Mouse (Mus musculus): Measurements from ENCODE around the gene 1700067K01Rik. TPM values are rescaled to one million over a fixed set of nuclear protein-coding genes. Genes with fewer than 3 reads are reported as not detected.

Gene 1700067K01Rik
- total RNA-seq, 2 experiments from 2014 or later, result 0.48 to 0.60 TPM

GRCm38 (mm10) chr8:84011705-84012498 is 10.6 kb downstream of the 1700067K01Rik start, which contains the start of gene 2210011C24Rik:
Gene 2210011C24Rik, minus strand, starts transcription at chr8:84012171.
- peak; percentile 38 for DNase-seq

- DNase-seq, result peak; percentile 26
Observed at GRCm38 (mm10) chr8:84012499-84013165, 11.3 kb downstream of the 1700067K01Rik start.

- no peak for DNase-seq
Observed at GRCm38 (mm10) chr8:84015833-84016232, 14.5 kb downstream of the 1700067K01Rik start.

GRCm38 (mm10) chr8:84019738-84020137 is 18.4 kb downstream of the 1700067K01Rik start:
- no peak for DNase-seq

- peak; percentile 32 for DNase-seq
Observed at GRCm38 (mm10) chr8:84021096-84021495, 19.8 kb downstream of the 1700067K01Rik start, which contains the start of gene Palm3. Gene Palm3, plus strand, starts transcription at chr8:84021471.

DNA sequence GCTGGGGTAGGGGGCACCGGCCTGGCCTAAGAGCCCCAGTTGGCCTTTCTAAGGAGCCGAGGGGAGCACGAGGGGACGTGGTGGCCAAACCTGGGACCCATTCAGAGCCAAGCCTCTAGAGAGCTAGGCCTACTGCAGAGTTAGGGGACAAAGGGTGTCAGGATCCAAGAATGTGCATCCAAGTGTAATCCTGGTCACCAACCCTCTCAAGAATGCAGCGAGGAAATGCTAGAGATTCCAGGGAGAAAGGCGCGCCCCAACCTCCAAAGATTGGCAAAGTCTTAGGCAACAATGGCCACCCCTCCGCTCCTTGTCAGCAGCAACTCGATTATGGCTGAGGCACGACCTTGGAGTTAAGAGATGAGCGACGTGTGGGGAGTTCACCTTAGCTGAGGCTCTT is 20.3 kb downstream of the 1700067K01Rik start:
- no peak for DNase-seq

DNA sequence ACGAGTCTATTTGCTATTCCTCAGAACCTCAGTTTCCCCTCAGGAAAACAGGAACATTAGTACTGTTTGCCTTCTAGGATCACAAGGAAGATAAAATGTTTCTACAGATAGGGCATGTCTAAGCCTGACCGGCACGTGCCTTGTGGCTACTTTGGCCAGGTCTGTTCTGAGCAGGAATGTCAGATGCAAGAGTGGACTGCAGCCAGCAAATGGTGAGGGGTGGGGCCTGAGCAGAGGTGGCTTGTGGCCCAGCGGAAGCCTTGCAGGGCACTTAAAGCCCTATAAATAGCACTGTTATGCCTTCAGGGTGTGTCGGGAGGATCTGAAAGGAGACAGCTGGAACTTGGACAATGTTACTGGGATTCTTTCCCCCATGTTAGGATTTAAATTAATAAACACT is 21.8 kb downstream of the 1700067K01Rik start:
- DNase-seq, result peak; percentile 55

DNA sequence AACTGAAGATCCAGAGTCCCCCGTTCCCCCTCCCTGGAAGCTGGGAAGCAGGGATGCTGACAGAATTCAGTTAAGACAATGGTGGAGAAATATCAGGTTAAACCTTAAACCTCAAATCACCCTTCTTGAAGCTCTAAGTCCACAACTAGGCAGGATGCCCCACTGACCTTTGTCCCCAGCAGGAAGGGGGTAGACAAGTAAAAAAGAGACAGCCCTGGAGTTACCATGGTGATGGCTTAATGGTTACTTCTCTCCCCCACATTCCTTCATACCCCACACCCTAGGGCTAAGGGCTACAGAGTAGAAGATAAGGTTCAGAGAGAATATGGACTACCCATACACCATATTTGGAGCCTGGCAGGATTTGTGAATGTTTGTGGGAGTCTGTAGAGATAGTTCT is 22.3 kb downstream of the 1700067K01Rik start:
- DNase-seq, result no peak

GRCm38 (mm10) chr8:84024171-84024570 is 22.9 kb downstream of the 1700067K01Rik start:
- peak; percentile 71 for DNase-seq

- peak; percentile 70 for DNase-seq
Observed at GRCm38 (mm10) chr8:84025863-84026262, 24.6 kb downstream of the 1700067K01Rik start.

DNA sequence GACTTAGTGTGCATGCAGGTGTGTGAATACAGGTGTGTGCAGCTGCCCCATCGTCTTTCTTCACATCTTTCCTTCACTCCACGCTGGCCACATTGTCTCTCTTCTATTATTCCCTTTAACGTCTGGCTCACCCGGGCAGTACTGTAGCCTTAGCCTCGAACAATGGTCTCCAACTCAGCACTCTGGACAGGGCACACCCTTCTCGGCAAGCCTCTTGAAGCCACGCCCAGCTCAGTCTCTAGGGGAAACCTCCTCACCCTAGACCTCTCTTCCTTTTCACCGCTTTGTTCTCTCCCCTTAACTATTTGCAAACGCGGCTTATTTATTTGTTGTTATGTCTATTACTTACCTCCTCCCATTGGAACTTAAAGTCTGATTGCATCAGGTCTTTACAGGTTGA is 26.1 kb downstream of the 1700067K01Rik start:
- no peak for DNase-seq

GRCm38 (mm10) chr8:84029272-84029671 is 28.0 kb downstream of the 1700067K01Rik start:
- DNase-seq, result no peak

DNA sequence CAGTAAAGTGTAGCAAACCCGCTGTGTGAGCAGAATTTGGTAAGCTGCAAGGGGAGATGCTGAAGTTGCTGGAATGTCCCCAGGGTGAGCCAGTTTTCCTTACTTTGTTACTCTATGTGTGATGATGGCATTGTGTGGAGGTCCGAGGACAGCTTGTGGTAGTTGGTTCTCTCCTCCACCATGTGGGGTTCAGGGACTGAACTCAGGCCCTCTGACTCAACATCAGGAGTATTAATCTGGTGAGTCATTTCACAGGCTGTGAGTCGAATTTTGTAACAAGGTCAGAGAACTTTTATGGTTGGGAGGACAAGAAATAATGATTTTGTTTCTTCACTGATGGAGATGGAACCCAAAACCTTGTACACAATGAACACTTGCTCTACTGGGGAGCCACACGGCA is 31.5 kb downstream of the 1700067K01Rik start:
- no peak for DNase-seq

- DNase-seq, result peak; percentile 59
Observed at GRCm38 (mm10) chr8:84038015-84038414, 36.7 kb downstream of the 1700067K01Rik start.

GRCm38 (mm10) chr8:84039050-84039449 is 37.7 kb downstream of the 1700067K01Rik start:
- DNase-seq, result peak; percentile 86

GRCm38 (mm10) chr8:84042066-84042947 is 41.0 kb downstream of the 1700067K01Rik start, which contains the start of gene Il27ra:
Gene Il27ra, minus strand, starts transcription at chr8:84042589.
- DNase-seq, result peak; percentile 79

DNA sequence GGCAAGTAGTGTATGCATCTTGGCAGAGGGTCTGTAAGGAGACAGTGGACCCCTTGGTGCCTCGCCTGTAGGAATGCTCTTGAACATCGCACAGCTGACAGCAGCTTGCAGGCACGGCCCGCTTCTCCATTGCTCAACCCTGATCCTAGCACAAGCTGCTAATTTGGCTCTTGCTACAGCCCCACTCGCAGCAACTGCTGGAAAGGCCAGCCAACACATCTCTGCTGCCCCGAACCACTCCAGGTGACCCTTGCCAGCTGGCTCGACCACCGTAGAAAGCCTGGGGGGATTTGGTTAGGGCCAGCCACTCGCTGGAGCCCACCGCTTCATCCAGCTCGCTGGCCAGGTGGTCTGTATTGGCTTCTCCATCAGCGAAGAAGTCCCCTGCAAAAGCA is 41.6 kb downstream of the 1700067K01Rik start:
- DNase-seq, result no peak

DNA sequence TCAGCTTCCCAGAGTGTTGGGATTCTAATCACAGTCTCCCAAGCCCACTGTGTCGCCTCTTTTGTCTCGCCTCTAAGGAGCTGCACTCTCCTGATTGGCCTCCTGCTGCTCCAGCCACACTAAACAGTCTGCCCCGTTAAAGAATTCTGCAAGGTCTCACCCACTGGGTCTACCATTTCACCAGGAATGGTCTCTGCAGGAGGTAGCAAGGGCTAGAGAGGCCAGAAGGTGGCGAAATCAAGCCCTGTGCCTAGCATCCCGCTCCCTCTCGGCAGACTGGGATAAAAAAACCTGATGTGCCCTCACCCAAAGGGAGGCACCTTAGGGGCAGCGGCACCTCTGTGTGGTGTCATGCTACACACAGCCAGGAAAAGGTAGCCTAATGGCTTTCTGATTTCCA is 42.8 kb downstream of the 1700067K01Rik start:
- DNase-seq, result no peak

GRCm38 (mm10) chr8:84044900-84045299 is 43.6 kb downstream of the 1700067K01Rik start, which contains the start of gene Rln3:
Gene Rln3, minus strand, starts transcription at chr8:84045000.
- DNase-seq, result no peak

DNA sequence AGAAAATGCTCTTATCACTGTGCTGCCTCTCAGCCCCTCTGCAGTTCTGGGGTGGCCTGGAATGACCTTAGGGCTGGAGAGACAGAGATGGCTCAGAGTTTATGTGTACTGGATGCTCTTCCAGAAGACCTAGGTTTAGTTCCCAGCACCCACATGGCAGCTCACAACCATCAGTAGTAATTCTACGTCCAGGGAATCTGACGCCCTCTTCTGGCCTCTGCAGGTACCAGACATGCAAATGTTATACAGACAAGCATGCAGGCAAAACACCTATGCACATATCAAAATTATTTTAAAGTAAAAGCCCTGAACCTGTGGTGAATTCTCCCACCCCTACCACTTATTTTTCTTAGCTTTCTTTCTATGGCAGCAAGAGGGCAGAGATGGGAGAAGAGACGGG is 45.2 kb downstream of the 1700067K01Rik start:
- no peak for DNase-seq

GRCm38 (mm10) chr8:84048171-84048570 is 46.9 kb downstream of the 1700067K01Rik start:
- DNase-seq, result no peak

DNA sequence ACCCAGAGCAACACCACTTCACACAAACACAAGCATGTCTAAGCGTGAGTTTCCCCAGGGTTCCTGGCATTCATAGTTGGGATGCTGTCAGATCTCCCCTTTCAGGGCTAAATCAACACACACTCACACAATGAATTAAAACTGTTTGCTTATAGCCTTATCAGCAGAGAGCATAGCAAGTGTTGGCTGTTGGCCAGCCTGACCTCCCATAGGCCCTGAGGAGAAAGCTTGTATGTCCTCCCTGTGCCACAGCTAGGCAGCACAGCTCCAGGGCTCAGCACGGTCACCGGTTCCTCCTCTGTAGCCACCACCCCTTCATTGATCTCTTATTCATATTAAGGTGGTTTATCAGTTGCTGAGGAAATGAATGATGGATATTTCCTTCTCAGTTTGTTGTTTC is 51.4 kb downstream of the 1700067K01Rik start:
- DNase-seq, result no peak

Data from adrenal gland, postnatal 10 days (tissue).